Mouse (Mus musculus) CH12.LX (cell line): ENCODE measurements around the gene Fut11. TPM values are rescaled to one million over a fixed set of nuclear protein-coding genes. Genes with fewer than 3 reads are reported as not detected.

Experiments
- DNase-seq: peaks from one replicate; pipeline ENCODE4 v3.0.0-alpha.2; 2013; ENCODE audit errors: extremely low read depth
- H3K27ac ChIP-seq: 2 replicates; pipeline ENCODE4 v1.5.1; 2012; ENCODE audit warnings: low read depth, mild to moderate bottlenecking, control low read depth, moderate library complexity; ENCODE audit not compliant: insufficient read depth
- H3K27me3 ChIP-seq: replicated peaks from 2 replicates; pipeline ENCODE3; 2012; ENCODE audit warnings: inconsistent platforms
- H3K36me3 ChIP-seq, 2 experiments: replicated peaks in 1 of 2; 2 replicates each; pipeline versions ENCODE3 to v1.6.1; 2012; ENCODE audit warnings: inconsistent platforms in 1 of 2, low read length in 1 of 2, mild to moderate bottlenecking in 1 of 2, mixed read lengths in 1 of 2, moderate library complexity in 1 of 2; ENCODE audit not compliant: control insufficient read depth in 1 of 2, insufficient read depth in 1 of 2
- H3K4me1 ChIP-seq, 2 experiments: 2 replicates each; pipeline ENCODE4 v1.6.1; 2012; ENCODE audit warnings: inconsistent platforms in 1 of 2, moderate library complexity in 1 of 2; ENCODE audit not compliant: insufficient read depth in 2 of 2, control insufficient read depth in 1 of 2
- H3K4me2 ChIP-seq: 2 replicates; pipeline ENCODE4 v1.6.1; 2012; ENCODE audit warnings: low read depth, mild to moderate bottlenecking, control low read depth; ENCODE audit not compliant: poor library complexity, insufficient read depth, severe bottlenecking
- H3K4me3 ChIP-seq, 3 experiments: fragments of 150-350 bp in 1 of 3; sonication (generic) in 1 of 3; replicated peaks in 1 of 3; 2 replicates each; pipeline versions ENCODE3 to v1.5.1; 2011 to 2012; ENCODE audit warnings: low read depth in 2 of 3, low read length in 2 of 3, mild to moderate bottlenecking in 2 of 3, moderate library complexity in 2 of 3, control low read depth in 1 of 3, improper control_type of control experiment in 1 of 3, inconsistent platforms in 1 of 3, mixed read lengths in 1 of 3; ENCODE audit not compliant: poor library complexity in 1 of 3
- H3K79me2 ChIP-seq: replicated peaks from 2 replicates; pipeline ENCODE4 v1.6.1; 2012; ENCODE audit warnings: mild to moderate bottlenecking, moderate library complexity; ENCODE audit not compliant: control insufficient read depth, poor library complexity, insufficient read depth, severe bottlenecking; ENCODE audit errors: extremely low read depth
- H3K9ac ChIP-seq: 2 replicates; pipeline ENCODE4 v1.6.1; 2012; ENCODE audit warnings: low read depth, mild to moderate bottlenecking, control low read depth, moderate library complexity; ENCODE audit not compliant: insufficient read depth
- H3K9me3 ChIP-seq: replicated peaks from 2 replicates; pipeline ENCODE3; 2012; ENCODE audit warnings: low read length, inconsistent platforms, mixed read lengths
- BHLHE40 ChIP-seq: IDR thresholded peaks from 2 replicates; pipeline ENCODE4 v1.6.1; 2011; ENCODE audit warnings: mild to moderate bottlenecking, low read depth, low read length, improper control_type of control experiment
- CHD1 ChIP-seq: IDR thresholded peaks from 2 replicates; pipeline ENCODE4 v1.6.1; 2012; ENCODE audit warnings: low read depth, low read length, improper control_type of control experiment, inconsistent platforms
- CTCF ChIP-seq, 2 experiments: IDR thresholded peaks in 1 of 2; conservative IDR thresholded peaks in 1 of 2; 2 replicates each; pipeline ENCODE4 v1.5.1; 2011 to 2012; ENCODE audit warnings: low read depth in 2 of 2, low read length in 2 of 2, improper control_type of control experiment in 1 of 2, inconsistent platforms in 1 of 2, mild to moderate bottlenecking in 1 of 2, moderate library complexity in 1 of 2
- EP300 ChIP-seq: IDR thresholded peaks from 2 replicates; pipeline ENCODE4 v1.6.1; 2011; ENCODE audit warnings: low read length, improper control_type of control experiment
- GABPA ChIP-seq: IDR thresholded peaks from 2 replicates; pipeline ENCODE4 v1.6.1; 2012; ENCODE audit warnings: low read depth, low read length, improper control_type of control experiment, inconsistent platforms; ENCODE audit not compliant: insufficient replicate concordance
- HCFC1 ChIP-seq: IDR thresholded peaks from 2 replicates; pipeline ENCODE4 v1.6.1; 2012; ENCODE audit warnings: low read depth, mild to moderate bottlenecking, inconsistent platforms, low read length, improper control_type of control experiment
- IRF4 ChIP-seq: IDR thresholded peaks from 2 replicates; pipeline ENCODE4 v1.6.1; 2014; ENCODE audit warnings: low read depth, mild to moderate bottlenecking, inconsistent platforms, low read length, improper control_type of control experiment
- JUN ChIP-seq: IDR thresholded peaks from 2 replicates; pipeline ENCODE4 v1.6.1; 2011; ENCODE audit warnings: low read depth, mild to moderate bottlenecking, low read length, improper control_type of control experiment, moderate library complexity; ENCODE audit not compliant: insufficient read depth
- JUND ChIP-seq: conservative IDR thresholded peaks from 2 replicates; pipeline ENCODE4 v1.6.1; 2011; ENCODE audit warnings: low read depth, low read length, improper control_type of control experiment
- KAT2A ChIP-seq: IDR thresholded peaks from 2 replicates; pipeline ENCODE4 v1.6.1; 2012; ENCODE audit warnings: low read length, improper control_type of control experiment, inconsistent platforms; ENCODE audit not compliant: insufficient replicate concordance
- MAZ ChIP-seq: IDR thresholded peaks from 2 replicates; pipeline ENCODE4 v1.6.1; 2012; ENCODE audit warnings: low read depth, mild to moderate bottlenecking, inconsistent platforms, low read length, improper control_type of control experiment, moderate library complexity
- MYC ChIP-seq: IDR thresholded peaks from 2 replicates; pipeline ENCODE4 v1.6.1; 2011; ENCODE audit warnings: low read depth, mild to moderate bottlenecking, improper control_type of control experiment, low read length
- NELFE ChIP-seq: IDR thresholded peaks from 2 replicates; pipeline ENCODE4 v1.6.1; 2011; ENCODE audit warnings: low read depth, low read length, improper control_type of control experiment
- NRF1 ChIP-seq: IDR thresholded peaks from 2 replicates; pipeline ENCODE4 v1.6.1; 2014; ENCODE audit warnings: low read depth, mild to moderate bottlenecking, inconsistent platforms, low read length, improper control_type of control experiment, moderate library complexity
- PAX5 ChIP-seq: IDR thresholded peaks from 2 replicates; pipeline ENCODE4 v1.6.1; 2012; ENCODE audit warnings: low read length, inconsistent platforms, mixed read lengths
- POLR2A ChIP-seq: IDR thresholded peaks from 2 replicates; pipeline ENCODE4 v1.6.1; 2011; ENCODE audit warnings: low read depth, mild to moderate bottlenecking, improper control_type of control experiment, low read length
- RAD21 ChIP-seq: IDR thresholded peaks from 2 replicates; pipeline ENCODE4 v1.6.1; 2011; ENCODE audit warnings: low read depth, mild to moderate bottlenecking, low read length, improper control_type of control experiment, moderate library complexity
- SMC3 ChIP-seq: IDR thresholded peaks from 2 replicates; pipeline ENCODE4 v1.6.1; 2011; ENCODE audit warnings: low read depth, low read length, improper control_type of control experiment
- ZC3H11A ChIP-seq: IDR thresholded peaks from 2 replicates; pipeline ENCODE4 v1.6.1; 2012; ENCODE audit warnings: low read depth, mild to moderate bottlenecking, inconsistent platforms, low read length, improper control_type of control experiment
- ZKSCAN1 ChIP-seq: IDR thresholded peaks from 2 replicates; pipeline ENCODE4 v1.6.1; 2012; ENCODE audit warnings: low read depth, inconsistent platforms, low read length, improper control_type of control experiment, borderline replicate concordance
- ZNF384 ChIP-seq: IDR thresholded peaks from 2 replicates; pipeline ENCODE4 v1.6.1; 2012; ENCODE audit warnings: low read depth, low read length, improper control_type of control experiment, inconsistent platforms
- dilution Hi-C: fragments of 300-500 bp; cut with MboI; formaldehyde crosslinking; loops from 2 replicates; pipeline ENCODE4 v1.14.3; 2020; ENCODE audit warnings: low sequenced_read_pairs; ENCODE audit not compliant: extremely low pct_unique_long_range_greater_than_20kb, extremely low pct_ligation_motif_present
- in situ Hi-C: fragments of 300-500 bp; cut with MboI; formaldehyde crosslinking; loops from 3 replicates; pipeline ENCODE4 v1.14.3; 2019; ENCODE audit warnings: low sequenced_read_pairs, low pct_ligation_motif_present, low pct_unique_long_range_greater_than_20kb, mixed read lengths
- polyA plus RNA-seq: library from polyadenylated mRNA; unstranded; fragments of >175 nt; gene quantifications from 2 replicates; pipeline ENCODE4 v1.2.1, GENCODE M21; 2012; ENCODE audit warnings: low read depth; ENCODE audit not compliant: insufficient read length
- total RNA-seq, 2 experiments: library from RNA; depleted of rRNA; stranded (reverse); fragments of 300-350 nt in 1 of 2; fragments of >200 nt in 1 of 2; gene quantifications; 2 replicates each; pipeline ENCODE4 v1.2.3; 2012 to 2014

Fut11 gene
- total and polyA plus RNA-seq, 3 experiments: 2.9 to 3.8 (median 3.7) TPM

DNA sequence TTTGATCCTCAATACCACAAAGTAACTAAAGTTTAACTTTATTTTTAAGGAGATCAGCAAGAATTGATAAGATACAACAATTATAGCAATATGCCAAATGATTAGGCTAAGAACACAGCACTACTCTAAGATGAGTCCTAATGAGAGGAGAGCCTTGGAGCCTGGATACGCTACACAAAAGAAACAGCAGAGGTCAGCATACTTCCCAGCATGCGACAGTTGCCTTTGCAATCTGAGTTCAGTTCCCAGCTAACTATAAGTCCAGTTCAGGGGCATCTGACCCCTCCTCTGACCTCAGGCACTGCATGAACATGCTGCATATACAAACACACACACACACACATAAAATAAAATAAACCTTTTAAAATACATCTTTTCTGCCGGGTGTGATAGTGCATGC is 49.2 kb upstream of the Fut11 start:
- Histone ChIP-seq H3K27me3 (no peaks in the 10 kb centered on the region), H3K79me2 (no peaks in the 10 kb centered on the region; the same call in 1 of the 2 replicates), H3K36me3 (peaks cover 0 to 5% of the 10 kb centered on the region in 2 experiments), H3K4me3 (no peak overlapping the region), H3K9ac (no peak overlapping the region), H3K4me1 (peaks cover 0 to 9% of the 10 kb centered on the region in 2 experiments; a peak in 2 of 4 replicates), H3K4me2 (no peak overlapping the region), H3K27ac (no peak overlapping the region), H3K9me3 (no peaks in the 10 kb centered on the region)
- no peak for DNase-seq
- in situ Hi-C loops (no loop called here), dilution Hi-C loops (no loop called here)
- no peak for TF ChIP-seq JUN
- no peak for TF ChIP-seq KAT2A
- TF ChIP-seq SMC3: peak; percentile 58
- TF ChIP-seq RAD21: peak; percentile 49
- TF ChIP-seq JUND: no peak
- TF ChIP-seq CTCF (conservative IDR thresholded peaks at IDR 0.05 in 1 of 2, IDR thresholded peaks at IDR 0.05 in 1 of 2; ENCODE audit: low read depth in 2 of 2, low read length in 2 of 2): peak in 1 of 2 experiments; percentile 65; a peak in 2 of 4 replicates
- TF ChIP-seq POLR2A: no peak

DNA sequence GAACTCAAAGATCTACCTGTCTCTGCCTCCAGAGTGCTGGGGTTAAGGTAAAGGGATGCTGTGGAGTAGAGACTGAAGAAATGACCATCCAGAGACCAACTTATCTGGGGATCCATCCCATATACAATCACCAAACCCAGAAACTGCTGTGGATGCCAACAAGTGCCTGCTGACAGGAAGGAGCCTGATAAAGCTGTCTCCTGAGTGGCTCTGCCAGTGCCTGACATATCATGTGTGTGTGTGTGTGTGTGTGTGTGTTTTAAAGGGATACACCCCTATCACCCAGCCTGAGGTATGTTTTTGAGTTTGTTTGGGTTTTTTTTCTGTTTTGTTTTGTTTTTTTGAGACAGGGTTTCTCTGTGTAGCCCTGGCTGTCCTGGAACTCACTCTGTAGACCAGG is 48.4 kb upstream of the Fut11 start:
- in situ Hi-C loops (no loop called here), dilution Hi-C loops (no loop called here)
- Histone ChIP-seq H3K27ac (no peak overlapping the region), H3K27me3 (no peaks in the 10 kb centered on the region), H3K4me3 (no peak overlapping the region), H3K9me3 (no peaks in the 10 kb centered on the region), H3K9ac (no peak overlapping the region), H3K36me3 (peaks cover 0 to 5% of the 10 kb centered on the region in 2 experiments), H3K79me2 (no peaks in the 10 kb centered on the region), H3K4me1 (peaks cover 0 to 9% of the 10 kb centered on the region in 2 experiments; a peak in 2 of 4 replicates), H3K4me2 (no peak overlapping the region)
- TF ChIP-seq IRF4 (no peak), ZC3H11A (no peak), HCFC1 (no peak), ZKSCAN1 (no peak)
- DNase-seq: no peak

DNA sequence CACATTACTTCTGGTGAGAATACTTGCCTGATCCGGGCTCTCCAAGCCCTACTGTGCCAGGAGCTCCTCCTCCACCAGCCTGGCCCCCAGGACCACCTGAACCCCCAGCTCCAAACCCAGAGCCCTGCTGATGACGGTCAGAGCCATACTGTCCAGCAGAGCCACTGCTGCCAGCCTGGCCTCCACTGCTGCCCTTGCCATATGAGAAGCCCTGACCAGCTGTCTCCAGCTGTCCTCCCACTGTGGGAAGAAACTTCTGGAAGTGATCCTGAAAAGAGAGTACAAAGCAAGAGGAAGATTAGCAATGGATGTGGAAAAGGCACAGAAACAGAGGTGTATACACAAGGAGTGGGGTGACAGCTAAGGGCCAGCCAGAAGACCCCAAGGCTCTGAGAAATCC is 43.8 kb upstream of the Fut11 start:
- Histone ChIP-seq H3K4me3 (no peak overlapping the region), H3K36me3 (no peaks in the 10 kb centered on the region), H3K9me3 (no peaks in the 10 kb centered on the region)
- TF ChIP-seq CHD1: no peak
- TF ChIP-seq HCFC1: no peak
- no peak for TF ChIP-seq JUN
- TF ChIP-seq NELFE: no peak
- TF ChIP-seq NRF1: no peak
- no peak for TF ChIP-seq ZNF384
- no peak for TF ChIP-seq BHLHE40
- TF ChIP-seq GABPA: no peak
- no peak for TF ChIP-seq MYC
- no peak for TF ChIP-seq MAZ
- TF ChIP-seq EP300: no peak
- TF ChIP-seq PAX5: no peak
- TF ChIP-seq IRF4: no peak
- TF ChIP-seq, all 38 proteins: peak for 0
- no peaks in the 10 kb centered on the region for H3K27me3 ChIP-seq
- H3K4me1 ChIP-seq: peaks cover 2 to 16% of the 10 kb centered on the region in 2 experiments; a peak in 3 of 4 replicates
- in situ Hi-C loops (no loop called here), dilution Hi-C loops (no loop called here)
- no peak overlapping the region for H3K9ac ChIP-seq
- no peaks in the 10 kb centered on the region for H3K79me2 ChIP-seq
- H3K4me2 ChIP-seq: no peak overlapping the region
- no peak overlapping the region for H3K27ac ChIP-seq
- DNase-seq: no peak
